ENCODE assay signal across 14 mouse cellular contexts in genomic region chr11:21217419-21217818, GRCm38 (mm10). TPM values are rescaled to one million over a fixed set of nuclear protein-coding genes. Genes with fewer than 3 reads are reported as not detected.
DNase-seq lines count a peak whose midpoint lies in the region; ATAC-seq and TF ChIP-seq lines count a peak whose summit lies in the region.
"Had no signal": no experiment of that assay in that cellular context is flagged by ENCODE, and none has a peak within 500 bp of the region (broad histone marks: within the 10 kb centered on the region; RNA-seq: fewer than 3 reads in every experiment).

No protein-coding gene starts in this region.

- no peaks in the 10 kb centered on the region for H3K4me1 ChIP-seq in hindbrain, embryonic 13.5 days (replicated peaks)
- H3K4me1 ChIP-seq: forebrain, embryonic 15.5 days; hindbrain, embryonic 15.5 days; limb, embryonic 13.5 days had no signal

- H3K4me2 ChIP-seq in hindbrain, embryonic 13.5 days, result no peak overlapping the region
- H3K4me2 ChIP-seq: forebrain, embryonic 15.5 days; hindbrain, embryonic 15.5 days; limb, embryonic 13.5 days had no signal

- TF ChIP-seq CTCF in left cerebral cortex, adult 2 months (IDR thresholded peaks at IDR 0.05), result no peak

- H3K9ac ChIP-seq in hindbrain, embryonic 13.5 days, result no peak overlapping the region
- H3K9ac ChIP-seq: forebrain, embryonic 15.5 days; hindbrain, embryonic 15.5 days; limb, embryonic 13.5 days had no signal

- H3K27me3 ChIP-seq in hindbrain, embryonic 13.5 days, result no peaks in the 10 kb centered on the region
- H3K27me3 ChIP-seq: forebrain, embryonic 15.5 days; hindbrain, embryonic 15.5 days; limb, embryonic 13.5 days had no signal

- H3K36me3 ChIP-seq in hindbrain, embryonic 13.5 days, result no peaks in the 10 kb centered on the region
- H3K36me3 ChIP-seq: forebrain, embryonic 15.5 days; hindbrain, embryonic 15.5 days; limb, embryonic 13.5 days had no signal

- peak; percentile 61 to 67 for DNase-seq in cerebellum, postnatal 14 days
- no peak for DNase-seq in cerebellum, postnatal 36 days
- peak; percentile 65 for DNase-seq in left cerebral cortex, postnatal 4 days
- no peak for DNase-seq in left cerebral cortex, adult 2 months (ENCODE audit: extremely low spot score in 1 of 2, low spot score in 2 of 2)
- DNase-seq in ovary, postnatal 36 days (ENCODE audit: low spot score), result peak; percentile 70
- no peak for DNase-seq in ovary, postnatal 10 days (ENCODE audit: low spot score)
- DNase-seq in gastrocnemius, postnatal 25 days, result no peak
- DNase-seq: cerebellum, adult 18-20 months; gastrocnemius, postnatal 36 days; midbrain, embryonic 14.5 days had no signal

- 81% methylated on average over 3 of the region's 3 CpGs for WGBS in hindbrain, embryonic 13.5 days

- ATAC-seq in hindbrain, embryonic 13.5 days (ENCODE audit: low FRiP score), result no peak
- ATAC-seq: forebrain, embryonic 15.5 days had no signal

- no peak overlapping the region for H3K4me3 ChIP-seq in left cerebral cortex, adult 2 months
- H3K4me3 ChIP-seq in hindbrain, embryonic 13.5 days, result no peak overlapping the region
- H3K4me3 ChIP-seq: forebrain, embryonic 15.5 days; hindbrain, embryonic 15.5 days; limb, embryonic 13.5 days had no signal

- intact Hi-C loops in left cerebral cortex, postnatal 4 days (cut with DNase I), result no loop called here
- intact Hi-C loops in left cerebral cortex, adult 2 months (cut with DNase I), result no loop called here

- no peaks in the 10 kb centered on the region for H3K9me3 ChIP-seq in hindbrain, embryonic 13.5 days
- H3K9me3 ChIP-seq: forebrain, embryonic 15.5 days; hindbrain, embryonic 15.5 days; limb, embryonic 13.5 days had no signal

- no peak overlapping the region for H3K27ac ChIP-seq in left cerebral cortex, adult 2 months
- H3K27ac ChIP-seq in hindbrain, embryonic 13.5 days, result no peak overlapping the region
- H3K27ac ChIP-seq: forebrain, embryonic 15.5 days; hindbrain, embryonic 15.5 days; limb, embryonic 13.5 days had no signal

RNA-seq across cellular contexts. Expression of gene Vps54, which starts 21.7 kb away (rescaled TPM):
- total RNA-seq in left cerebral cortex, postnatal 4 days (2021), result 10 to 100 TPM; 34.7 to 36.8 TPM
- total RNA-seq in left cerebral cortex, adult 2 months (2021), result 10 to 100 TPM; 30.7 to 32.1 TPM
- total RNA-seq in gastrocnemius, postnatal 25 days (2021), result 10 to 100 TPM; 17.7 TPM
- 10.1 and 10.5 TPM in 2 replicates for polyA plus RNA-seq in hindbrain, embryonic 13.5 days (2015; fragmentation: Nextera tagmentation; extraction: Ambion mirVana)

Comparison
In these comparisons a context has a peak if more than half of its experiments do, and no peak if none do; other contexts are left out.
1. DNase-seq: peak in cerebellum, postnatal 14 days (2 of 2), left cerebral cortex, postnatal 4 days (single experiment) and ovary, postnatal 36 days (single experiment); none in cerebellum, postnatal 36 days (0 of 2), left cerebral cortex, adult 2 months (0 of 2), ovary, postnatal 10 days (single experiment) and gastrocnemius, postnatal 25 days (single experiment).